Mouse (Mus musculus): ENCODE results near the gene Pecam1. TPM values are rescaled to one million over a fixed set of nuclear protein-coding genes. Genes with fewer than 3 reads are reported as not detected.

Gene Pecam1
- polyA plus RNA-seq, 1 experiment, result 24.3 TPM

DNA sequence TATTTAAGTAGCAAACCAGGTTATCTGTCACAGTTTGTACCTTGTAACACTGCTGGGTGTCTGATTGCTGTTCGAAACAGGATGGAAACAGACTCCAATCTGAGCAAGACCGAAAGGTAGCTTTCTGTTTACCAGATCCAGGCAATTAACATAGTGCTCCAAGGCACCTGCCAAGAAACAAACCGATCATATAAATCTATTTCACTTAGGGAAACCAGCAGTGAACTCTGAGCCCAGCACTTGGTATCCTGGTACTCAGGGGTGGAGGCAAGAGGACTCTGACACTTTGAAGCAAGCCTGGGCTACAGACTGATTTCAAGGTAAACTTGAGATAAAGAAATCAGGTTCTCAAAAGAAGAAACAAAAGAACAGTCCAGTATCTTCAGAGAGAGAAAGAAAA, 27.0 kb upstream of the Pecam1 start:
- H3K36me3 ChIP-seq (ENCODE audit: control insufficient read depth, insufficient read depth, low read length, poor library complexity, severe bottlenecking), result peaks cover 58% of the 10 kb centered on the region
- H3K4me1 ChIP-seq (ENCODE audit: control insufficient read depth, insufficient read depth, low read length), result no peaks in the 10 kb centered on the region
- no peak overlapping the region for H3K4me3 ChIP-seq (ENCODE audit: low read depth, low read length)

DNA sequence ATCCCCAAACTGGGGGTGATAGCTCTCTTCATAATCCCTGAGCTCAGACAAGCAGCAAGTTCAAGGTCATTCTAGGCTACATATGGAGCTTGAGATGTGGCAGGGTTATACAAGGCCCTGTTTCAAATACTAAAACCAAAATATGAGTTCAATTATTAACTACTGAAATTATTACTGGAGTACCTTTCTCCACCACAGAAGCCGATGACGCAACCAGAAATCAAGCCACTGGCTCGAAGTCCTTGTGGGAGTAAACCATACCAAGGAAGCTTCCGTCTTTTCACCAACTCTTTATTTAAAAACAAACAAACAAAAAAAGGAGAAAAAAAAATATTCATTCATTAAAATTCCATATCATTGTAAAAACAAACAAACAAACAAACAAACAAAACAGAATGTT, 26.5 kb upstream of the Pecam1 start:
- Histone ChIP-seq H3K36me3 (ENCODE audit: control insufficient read depth, insufficient read depth, low read length, poor library complexity, severe bottlenecking) (peaks cover 58% of the 10 kb centered on the region), H3K4me3 (ENCODE audit: low read depth, low read length) (no peak overlapping the region), H3K27me3 (ENCODE audit: control insufficient read depth, insufficient read depth, low read length, poor library complexity, severe bottlenecking) (no peaks in the 10 kb centered on the region), H3K4me1 (ENCODE audit: control insufficient read depth, insufficient read depth, low read length) (no peaks in the 10 kb centered on the region), H3K9me3 (replicated peaks; ENCODE audit: control insufficient read depth, insufficient read depth, low read length, poor library complexity, severe bottlenecking) (no peaks in the 10 kb centered on the region), H3K27ac (ENCODE audit: insufficient read depth, low read length) (no peak overlapping the region), H3K9ac (ENCODE audit: low read depth, poor library complexity, severe bottlenecking) (no peak overlapping the region)
- TF ChIP-seq EP300 (IDR thresholded peaks at IDR 0.05; ENCODE audit: insufficient read depth, low read depth, low read length), result no peak
- no peak for TF ChIP-seq POLR2A (IDR thresholded peaks at IDR 0.05; ENCODE audit: insufficient read depth, low read length)
- TF ChIP-seq CTCF (IDR thresholded peaks at IDR 0.05; ENCODE audit: low read depth, low read length), result no peak

More for the DNA sequence above, 27.0 kb upstream of the Pecam1 start:
- TF ChIP-seq EP300 (IDR thresholded peaks at IDR 0.05; ENCODE audit: insufficient read depth, low read depth, low read length) (no peak), CTCF (IDR thresholded peaks at IDR 0.05; ENCODE audit: low read depth, low read length) (no peak)
- Histone ChIP-seq H3K9ac (ENCODE audit: low read depth, poor library complexity, severe bottlenecking) (no peak overlapping the region), H3K27me3 (ENCODE audit: control insufficient read depth, insufficient read depth, low read length, poor library complexity, severe bottlenecking) (no peaks in the 10 kb centered on the region), H3K9me3 (replicated peaks; ENCODE audit: control insufficient read depth, insufficient read depth, low read length, poor library complexity, severe bottlenecking) (no peaks in the 10 kb centered on the region), H3K27ac (ENCODE audit: insufficient read depth, low read length) (no peak overlapping the region)

DNA sequence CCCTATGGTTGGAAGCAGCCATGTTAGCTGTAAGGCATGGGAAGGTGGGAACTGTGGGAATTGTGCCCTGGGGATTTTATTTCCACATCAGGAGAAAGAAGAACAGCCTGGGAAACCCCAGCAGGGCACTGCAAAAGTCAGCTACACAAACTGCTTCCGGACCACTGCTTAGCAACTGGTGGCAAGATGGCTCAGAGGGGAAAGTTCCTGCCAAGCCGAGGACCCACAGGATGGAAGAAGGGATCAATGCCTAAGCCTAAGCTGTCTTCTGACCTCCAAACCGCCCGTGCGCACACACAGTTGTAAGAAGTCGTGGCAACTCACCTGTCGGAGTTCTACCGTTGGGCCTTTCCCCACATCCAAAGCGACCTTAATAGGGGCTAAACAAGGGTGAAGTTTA, 22.6 kb upstream of the Pecam1 start:
- Histone ChIP-seq H3K4me3 (ENCODE audit: low read depth, low read length) (no peak overlapping the region), H3K36me3 (ENCODE audit: control insufficient read depth, insufficient read depth, low read length, poor library complexity, severe bottlenecking) (peaks cover 74% of the 10 kb centered on the region), H3K27me3 (ENCODE audit: control insufficient read depth, insufficient read depth, low read length, poor library complexity, severe bottlenecking) (no peaks in the 10 kb centered on the region), H3K9ac (ENCODE audit: low read depth, poor library complexity, severe bottlenecking) (no peak overlapping the region), H3K4me1 (ENCODE audit: control insufficient read depth, insufficient read depth, low read length) (no peaks in the 10 kb centered on the region), H3K9me3 (replicated peaks; ENCODE audit: control insufficient read depth, insufficient read depth, low read length, poor library complexity, severe bottlenecking) (peaks cover 3% of the 10 kb centered on the region; the same call in 1 of the 2 replicates), H3K27ac (ENCODE audit: insufficient read depth, low read length) (no peak overlapping the region)
- no peak for TF ChIP-seq POLR2A (IDR thresholded peaks at IDR 0.05; ENCODE audit: insufficient read depth, low read length)
- no peak for TF ChIP-seq CTCF (IDR thresholded peaks at IDR 0.05; ENCODE audit: low read depth, low read length)
- TF ChIP-seq EP300 (IDR thresholded peaks at IDR 0.05; ENCODE audit: insufficient read depth, low read depth, low read length), result no peak

DNA sequence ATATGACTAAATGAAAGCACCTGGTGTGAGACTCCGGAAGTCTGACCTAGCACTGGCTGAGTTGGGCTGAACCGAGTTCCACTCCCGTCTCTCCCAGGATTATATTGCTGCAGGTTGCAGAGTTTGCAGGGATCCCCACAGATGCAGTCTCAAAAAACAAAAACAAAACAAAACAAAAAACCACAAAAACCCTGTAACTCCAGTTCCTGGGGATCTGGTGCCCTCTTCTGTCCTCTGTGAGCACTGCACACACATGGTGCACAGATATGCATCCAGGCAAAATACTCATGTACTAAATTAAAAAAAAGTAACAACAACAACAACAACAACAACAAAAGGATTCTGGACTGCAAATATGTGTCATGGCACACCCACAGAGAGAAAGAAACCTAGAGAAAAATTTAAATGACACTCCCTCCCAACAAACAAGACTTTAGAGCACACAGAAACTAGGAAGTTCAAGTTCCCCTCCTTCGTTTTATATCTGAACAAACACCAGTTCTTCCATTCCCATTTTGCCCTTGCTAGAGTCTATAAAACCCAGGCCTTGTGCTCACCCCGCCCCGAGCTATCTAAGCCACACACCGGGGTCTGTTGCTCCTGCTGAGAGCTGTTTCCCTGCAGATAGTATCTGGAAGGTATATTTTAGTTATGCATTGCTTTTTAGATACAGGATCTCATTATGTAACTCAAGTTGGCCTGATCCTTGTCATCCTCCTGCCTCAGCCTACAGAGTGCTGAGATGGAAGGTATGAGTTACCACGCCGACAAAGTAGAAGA, 20.0 kb upstream of the Pecam1 start:
- peaks cover 68% of the 10 kb centered on the region for H3K36me3 ChIP-seq (ENCODE audit: control insufficient read depth, insufficient read depth, low read length, poor library complexity, severe bottlenecking)
- no peaks in the 10 kb centered on the region for H3K27me3 ChIP-seq (ENCODE audit: control insufficient read depth, insufficient read depth, low read length, poor library complexity, severe bottlenecking)
- no peak overlapping the region for H3K4me3 ChIP-seq (ENCODE audit: low read depth, low read length)
- H3K9me3 ChIP-seq (replicated peaks; ENCODE audit: control insufficient read depth, insufficient read depth, low read length, poor library complexity, severe bottlenecking), result peaks cover 9% of the 10 kb centered on the region; the same call in 1 of the 2 replicates
- H3K4me1 ChIP-seq (ENCODE audit: control insufficient read depth, insufficient read depth, low read length), result no peaks in the 10 kb centered on the region
- no peak overlapping the region for H3K27ac ChIP-seq (ENCODE audit: insufficient read depth, low read length)
- H3K9ac ChIP-seq (ENCODE audit: low read depth, poor library complexity, severe bottlenecking), result no peak overlapping the region
- peak; percentile 28 for TF ChIP-seq CTCF (IDR thresholded peaks at IDR 0.05; ENCODE audit: low read depth, low read length)
- TF ChIP-seq EP300 (IDR thresholded peaks at IDR 0.05; ENCODE audit: insufficient read depth, low read depth, low read length), result no peak
- no peak for TF ChIP-seq POLR2A (IDR thresholded peaks at IDR 0.05; ENCODE audit: insufficient read depth, low read length)

DNA sequence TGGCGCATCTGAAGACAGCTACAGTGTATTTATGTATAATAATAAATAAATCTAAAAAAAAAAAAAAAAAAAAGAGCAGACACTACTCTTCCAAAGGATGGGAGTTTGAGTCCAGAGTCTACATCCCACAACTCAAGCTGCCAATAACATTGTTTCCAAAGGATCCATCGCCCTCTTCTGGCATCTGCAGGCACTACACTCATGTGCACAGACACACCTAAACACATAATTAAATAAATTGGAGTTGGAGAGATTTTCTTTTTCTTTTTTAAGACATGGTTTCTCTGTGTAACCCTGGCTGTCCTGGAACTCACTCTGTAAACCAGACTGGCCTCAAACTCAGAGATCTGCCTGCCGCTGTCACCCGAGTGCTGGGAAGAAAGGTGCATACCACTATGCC, 17.1 kb upstream of the Pecam1 start:
- H3K4me1 ChIP-seq (ENCODE audit: control insufficient read depth, insufficient read depth, low read length), result no peaks in the 10 kb centered on the region
- TF ChIP-seq EP300 (IDR thresholded peaks at IDR 0.05; ENCODE audit: insufficient read depth, low read depth, low read length), result no peak
- TF ChIP-seq POLR2A (IDR thresholded peaks at IDR 0.05; ENCODE audit: insufficient read depth, low read length), result no peak
- no peak for TF ChIP-seq CTCF (IDR thresholded peaks at IDR 0.05; ENCODE audit: low read depth, low read length)
- H3K27ac ChIP-seq (ENCODE audit: insufficient read depth, low read length), result no peak overlapping the region
- H3K9ac ChIP-seq (ENCODE audit: low read depth, poor library complexity, severe bottlenecking), result no peak overlapping the region
- H3K36me3 ChIP-seq (ENCODE audit: control insufficient read depth, insufficient read depth, low read length, poor library complexity, severe bottlenecking), result peaks cover 43% of the 10 kb centered on the region
- no peak overlapping the region for H3K4me3 ChIP-seq (ENCODE audit: low read depth, low read length)
- peaks cover 9% of the 10 kb centered on the region; the same call in 1 of the 2 replicates for H3K9me3 ChIP-seq (replicated peaks; ENCODE audit: control insufficient read depth, insufficient read depth, low read length, poor library complexity, severe bottlenecking)
- no peaks in the 10 kb centered on the region for H3K27me3 ChIP-seq (ENCODE audit: control insufficient read depth, insufficient read depth, low read length, poor library complexity, severe bottlenecking)

DNA sequence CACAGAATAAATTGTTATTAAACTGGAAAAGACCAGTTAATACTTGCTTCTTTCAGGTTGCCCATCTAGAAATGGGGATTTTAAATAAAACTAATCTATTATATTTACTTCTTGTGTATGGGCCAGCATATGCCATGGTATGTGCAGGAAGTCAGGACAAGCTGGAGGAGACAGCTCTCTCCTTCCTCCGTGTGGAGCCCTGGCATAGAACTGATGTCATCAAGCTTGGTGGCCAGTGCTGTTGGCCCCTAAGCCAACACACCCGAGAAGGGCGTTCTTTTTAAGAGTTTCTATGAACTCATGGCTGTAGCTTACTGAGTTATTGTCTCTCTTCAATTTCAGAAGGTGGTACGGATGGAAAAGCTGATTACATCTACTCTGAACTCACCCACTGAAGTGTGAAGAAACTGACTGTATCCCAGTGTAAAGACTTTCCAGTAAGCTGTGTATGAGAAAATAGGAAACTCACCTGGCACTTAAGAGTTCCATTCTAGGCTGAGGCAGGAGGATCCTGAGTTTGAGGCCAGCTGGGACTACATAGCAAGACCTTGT, 16.3 kb upstream of the Pecam1 start:
- Histone ChIP-seq H3K9ac (ENCODE audit: low read depth, poor library complexity, severe bottlenecking) (no peak overlapping the region), H3K27me3 (ENCODE audit: control insufficient read depth, insufficient read depth, low read length, poor library complexity, severe bottlenecking) (no peaks in the 10 kb centered on the region), H3K4me3 (ENCODE audit: low read depth, low read length) (no peak overlapping the region), H3K4me1 (ENCODE audit: control insufficient read depth, insufficient read depth, low read length) (no peaks in the 10 kb centered on the region), H3K36me3 (ENCODE audit: control insufficient read depth, insufficient read depth, low read length, poor library complexity, severe bottlenecking) (peaks cover 36% of the 10 kb centered on the region), H3K9me3 (replicated peaks; ENCODE audit: control insufficient read depth, insufficient read depth, low read length, poor library complexity, severe bottlenecking) (peaks cover 9% of the 10 kb centered on the region; the same call in 1 of the 2 replicates), H3K27ac (ENCODE audit: insufficient read depth, low read length) (no peak overlapping the region)
- no peak for TF ChIP-seq EP300 (IDR thresholded peaks at IDR 0.05; ENCODE audit: insufficient read depth, low read depth, low read length)
- TF ChIP-seq CTCF (IDR thresholded peaks at IDR 0.05; ENCODE audit: low read depth, low read length), result no peak
- no peak for TF ChIP-seq POLR2A (IDR thresholded peaks at IDR 0.05; ENCODE audit: insufficient read depth, low read length)
